Mouse (Mus musculus): ENCODE results near the gene Mrpl3.
"Not testable (repeated sequence)": the region's sequence is repeated elsewhere in the genome, so short reads cannot be mapped to it uniquely, and the experiment has no call there.

Mrpl3 gene

DNA sequence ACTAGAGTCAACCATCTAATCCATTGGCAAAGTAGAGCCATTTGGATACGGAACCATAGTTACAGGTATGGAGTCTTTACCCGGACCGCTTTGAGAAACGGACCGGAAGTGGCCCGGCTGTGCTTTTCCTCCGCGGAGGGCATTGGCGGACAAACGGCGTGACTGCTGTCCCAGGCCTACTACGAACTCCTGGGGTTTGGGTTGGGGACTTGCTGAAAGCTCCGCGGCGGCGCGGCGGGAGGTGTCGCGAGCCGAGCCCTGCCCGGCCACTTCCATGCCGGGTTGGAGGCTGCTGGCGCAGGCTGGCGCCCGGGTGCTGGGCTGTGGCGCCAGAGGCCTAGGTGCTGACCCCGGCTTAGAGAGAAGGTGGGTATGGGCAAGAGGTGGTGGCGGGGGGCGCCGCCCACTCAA is at the start of gene Mrpl3:
Gene Mrpl3 (plus strand): TSS at position 93 of the 411 bp plus-strand sequence.
- DNase-seq (ENCODE audit: low spot score in 2 of 2), result peak; percentile 78 to 80

DNA sequence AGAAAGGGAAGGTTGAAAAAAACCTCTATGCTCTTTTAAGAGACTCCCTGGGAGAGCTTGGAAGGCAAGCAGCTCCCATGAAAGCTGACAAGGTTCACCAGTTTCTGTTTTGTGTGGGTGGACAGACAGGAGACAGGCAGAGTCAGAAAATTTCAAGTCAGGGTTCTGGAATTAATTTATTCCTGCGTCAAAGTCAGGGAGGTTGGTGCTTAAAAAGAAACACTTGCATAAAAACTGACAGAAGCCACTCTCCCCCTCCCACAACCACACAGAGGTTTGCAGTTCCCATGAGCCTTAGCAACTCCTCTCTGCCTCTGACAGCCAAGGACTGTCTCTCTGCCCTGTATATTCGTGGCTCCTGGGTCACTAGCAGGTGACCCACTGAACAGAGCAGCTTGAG is 42.3 kb upstream of the Mrpl3 start:
- DNase-seq (ENCODE audit: low spot score in 2 of 2), result no peak

DNA sequence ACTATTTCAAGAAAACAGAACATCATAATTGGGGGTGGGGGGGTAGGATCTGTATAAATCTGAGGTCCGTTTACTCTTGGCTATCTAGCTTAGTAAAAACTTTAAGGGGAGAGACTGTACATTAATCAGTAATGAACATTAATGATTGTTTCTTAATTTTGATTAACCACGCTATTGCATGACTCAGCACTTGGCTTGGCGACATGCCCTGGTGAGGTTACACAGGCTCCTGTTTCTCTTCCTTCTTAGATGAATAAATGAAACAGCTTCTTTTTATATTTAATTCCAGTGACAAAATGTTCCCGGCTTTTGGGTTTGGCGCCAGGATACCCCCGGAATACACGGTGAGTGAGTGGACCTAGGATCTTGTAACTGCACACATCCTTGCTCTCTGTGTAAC is 34.9 kb upstream of the Mrpl3 start:
- DNase-seq (ENCODE audit: low spot score in 2 of 2), result no peak

DNA sequence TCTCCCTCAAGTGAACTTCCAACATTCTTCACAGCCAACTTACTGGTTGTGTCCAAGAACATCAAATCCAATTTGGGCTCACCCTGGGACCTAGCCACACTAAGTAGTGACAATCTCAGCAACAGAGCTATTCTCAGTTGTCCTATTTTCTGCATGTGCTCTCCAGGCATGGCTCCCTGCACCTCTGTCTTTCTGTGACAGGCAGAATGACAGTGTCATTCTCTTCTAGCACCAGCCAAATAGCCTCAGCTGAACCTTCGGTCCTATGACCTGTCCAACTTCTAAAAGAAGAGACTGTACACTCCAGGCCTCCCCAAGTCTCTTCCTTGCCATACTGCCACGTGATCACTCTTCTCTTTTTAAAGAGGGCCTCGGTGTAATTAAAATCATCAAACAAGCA is 24.7 kb upstream of the Mrpl3 start:
- DNase-seq (ENCODE audit: low spot score in 2 of 2), result no peak

DNA sequence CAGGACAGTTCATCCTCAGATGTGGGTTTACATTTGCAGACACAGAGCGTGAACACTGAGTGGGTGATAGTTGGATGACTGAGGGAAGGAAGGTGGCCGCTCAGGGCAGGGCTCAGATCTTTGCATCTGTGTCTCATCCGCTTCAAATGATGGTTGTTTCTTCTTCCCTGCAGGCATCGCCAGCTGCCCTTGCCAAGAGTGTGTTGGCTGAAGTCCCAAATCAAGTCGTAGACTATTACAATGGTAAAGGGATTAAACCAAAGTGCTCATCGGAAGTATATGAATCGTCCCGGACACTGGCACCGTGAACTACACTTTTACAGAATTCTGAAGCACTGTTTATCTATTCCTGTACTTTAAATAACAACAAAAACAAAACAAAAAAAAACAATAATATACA is 20.5 kb upstream of the Mrpl3 start:
- no peak for DNase-seq (ENCODE audit: low spot score in 2 of 2)

DNA sequence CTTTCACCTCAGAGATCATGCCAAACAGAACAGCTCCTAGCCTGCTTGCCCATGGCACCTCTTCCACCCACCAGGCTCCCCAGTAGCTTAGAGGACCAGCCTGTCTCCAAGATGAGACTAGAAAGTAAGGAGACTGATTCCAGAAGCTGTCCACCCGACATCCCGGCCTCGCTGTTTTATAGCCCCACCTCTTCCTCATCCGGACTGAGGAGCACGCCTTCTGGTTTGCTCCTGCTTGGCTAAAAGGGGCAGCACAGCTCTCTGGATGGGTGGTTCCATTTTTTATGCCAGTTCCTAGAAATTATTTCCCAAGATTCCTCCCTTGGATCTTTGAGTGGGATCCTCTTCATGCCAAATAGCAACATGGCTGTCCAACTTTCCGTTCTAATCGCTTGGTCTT is 19.4 kb upstream of the Mrpl3 start:
- DNase-seq (ENCODE audit: low spot score in 2 of 2), result no peak

DNA sequence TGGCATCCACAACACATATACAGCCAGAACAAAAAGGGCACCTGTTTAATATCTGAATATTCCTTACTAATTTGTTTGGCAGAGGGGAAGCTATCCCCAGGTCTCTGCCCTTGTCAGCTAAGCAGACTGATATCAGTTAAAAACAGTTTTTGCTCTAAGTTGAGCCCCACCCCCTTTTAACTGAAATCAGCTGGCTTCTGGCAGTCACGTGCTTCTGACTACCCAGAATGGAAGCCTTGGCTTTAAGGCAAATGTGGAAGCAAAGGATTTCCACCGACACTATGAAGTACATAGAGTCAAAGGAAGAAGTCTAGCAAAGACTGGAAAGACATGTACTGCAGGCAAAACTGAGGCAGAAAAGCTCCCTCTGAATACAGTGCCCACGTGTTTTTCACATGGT is 15.2 kb upstream of the Mrpl3 start:
- DNase-seq (ENCODE audit: low spot score in 2 of 2), result no peak

DNA sequence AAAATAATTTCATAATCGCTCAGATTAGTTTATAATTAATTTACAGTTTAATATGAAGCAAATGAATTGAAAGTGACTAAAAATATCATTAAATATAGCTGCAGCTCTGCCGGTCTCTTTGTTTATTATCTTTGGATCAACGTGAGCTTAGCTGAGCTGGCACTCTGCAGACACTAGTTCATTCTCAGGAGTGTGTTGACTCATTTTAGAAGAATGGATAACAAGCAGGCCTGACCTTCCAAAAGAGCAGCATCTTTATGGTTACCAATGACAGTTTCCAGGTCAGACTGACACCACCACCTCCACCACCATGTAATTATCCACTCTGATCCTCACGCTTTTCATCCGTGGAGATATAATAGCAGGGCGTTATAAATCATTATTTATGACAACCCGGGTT is 7.0 kb upstream of the Mrpl3 start:
- no peak for DNase-seq (ENCODE audit: low spot score in 2 of 2)

DNA sequence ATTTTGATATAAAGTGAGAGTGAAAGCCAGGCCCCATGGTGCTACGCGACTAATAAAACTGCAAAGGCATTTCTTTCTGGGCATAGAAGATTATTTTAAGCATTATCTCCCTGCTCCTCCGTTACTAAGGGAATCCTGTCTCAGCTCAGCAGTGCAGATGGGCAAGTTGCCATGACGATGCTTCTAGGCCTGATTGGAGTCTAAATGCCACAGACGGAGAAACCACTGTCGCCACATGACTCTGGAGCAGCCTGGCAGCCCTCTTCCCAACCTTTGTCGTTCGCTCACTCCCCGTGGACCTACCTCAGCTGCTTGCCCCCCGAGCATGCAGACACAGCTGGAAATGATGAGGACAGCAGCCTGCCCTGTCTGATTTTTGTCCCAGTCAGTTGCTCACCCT is 4.7 kb upstream of the Mrpl3 start:
- DNase-seq (ENCODE audit: low spot score in 2 of 2), result no peak

DNA sequence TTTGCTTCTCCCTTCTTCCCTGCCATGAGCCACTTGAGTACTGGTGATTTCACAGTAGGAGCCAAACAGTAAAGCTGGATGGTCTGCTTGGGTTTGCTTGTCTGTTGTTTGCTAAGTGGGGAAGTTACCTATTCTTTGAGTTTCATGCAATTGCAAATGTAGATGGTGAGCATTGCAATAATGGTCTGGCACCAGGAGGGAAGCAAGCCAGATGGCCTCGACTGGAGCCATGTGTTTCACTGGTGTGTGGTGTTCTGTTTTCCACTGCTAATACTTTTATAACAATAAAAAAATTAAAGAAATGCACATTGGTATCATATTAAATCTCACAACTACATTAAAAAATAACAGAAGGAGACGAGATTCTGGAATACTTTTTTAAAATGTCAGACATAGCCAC is 3.4 kb upstream of the Mrpl3 start:
- DNase-seq (ENCODE audit: low spot score in 2 of 2), result no peak

DNA sequence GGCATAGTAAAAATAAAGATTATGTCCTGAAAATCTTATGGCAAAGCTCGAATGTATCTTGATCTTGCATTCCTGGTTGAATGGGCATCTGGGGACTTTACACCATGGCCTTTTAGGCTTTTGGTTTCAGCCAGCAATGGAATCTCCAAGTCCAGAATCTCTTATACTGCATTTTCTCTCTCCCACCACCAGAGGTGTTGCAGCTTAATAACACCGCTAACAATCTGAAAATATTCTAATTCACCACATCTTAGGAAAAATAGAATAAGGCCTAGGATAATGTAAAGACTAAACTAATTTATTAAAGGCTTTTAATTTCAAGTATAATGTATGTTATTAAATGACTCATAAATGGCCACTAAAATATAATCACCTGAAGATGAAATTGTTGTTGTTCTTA is 2.8 kb upstream of the Mrpl3 start:
- no peak for DNase-seq (ENCODE audit: low spot score in 2 of 2)

DNA sequence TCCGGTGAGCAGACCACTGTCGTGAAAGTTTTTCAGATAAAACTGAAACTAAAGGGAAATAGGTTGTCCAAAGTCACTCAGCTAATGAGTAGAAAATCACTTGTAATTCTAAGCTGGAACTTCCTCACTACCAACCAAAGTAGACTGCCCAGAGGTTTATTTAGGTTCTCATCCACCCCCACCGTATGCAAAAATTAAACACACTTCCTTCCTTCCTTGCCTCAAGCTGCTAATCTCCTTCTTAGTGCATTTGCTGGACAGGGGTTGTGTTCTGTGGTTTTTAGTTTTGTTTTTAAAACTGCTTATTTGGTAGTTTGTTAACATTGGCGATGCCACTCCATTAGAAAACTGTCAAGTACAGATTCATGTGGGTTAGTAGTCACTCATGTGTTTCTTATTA is 773 bp downstream of the Mrpl3 start:
- DNase-seq (ENCODE audit: low spot score in 2 of 2), result no peak

DNA sequence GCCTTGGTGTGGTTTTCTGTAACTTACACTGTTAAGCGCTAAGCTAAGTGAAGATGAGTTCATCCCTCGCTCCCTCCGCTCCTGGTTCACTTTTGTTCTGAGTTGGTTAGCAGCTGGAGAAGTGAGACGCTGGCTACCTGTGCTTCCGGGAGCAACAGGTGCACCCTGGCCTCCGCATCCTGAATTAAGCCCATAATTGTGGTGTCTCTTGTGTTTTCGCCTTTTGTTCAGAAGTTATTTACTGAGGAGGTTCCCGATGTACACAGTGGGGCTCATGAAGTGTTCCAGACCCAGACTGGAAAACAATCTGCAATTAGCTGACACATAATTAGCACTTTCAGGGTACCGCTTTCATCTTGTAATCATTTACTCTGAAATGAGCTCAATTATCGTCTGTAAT is 16.1 kb downstream of the Mrpl3 start:
- no peak for DNase-seq (ENCODE audit: low spot score in 2 of 2)

DNA sequence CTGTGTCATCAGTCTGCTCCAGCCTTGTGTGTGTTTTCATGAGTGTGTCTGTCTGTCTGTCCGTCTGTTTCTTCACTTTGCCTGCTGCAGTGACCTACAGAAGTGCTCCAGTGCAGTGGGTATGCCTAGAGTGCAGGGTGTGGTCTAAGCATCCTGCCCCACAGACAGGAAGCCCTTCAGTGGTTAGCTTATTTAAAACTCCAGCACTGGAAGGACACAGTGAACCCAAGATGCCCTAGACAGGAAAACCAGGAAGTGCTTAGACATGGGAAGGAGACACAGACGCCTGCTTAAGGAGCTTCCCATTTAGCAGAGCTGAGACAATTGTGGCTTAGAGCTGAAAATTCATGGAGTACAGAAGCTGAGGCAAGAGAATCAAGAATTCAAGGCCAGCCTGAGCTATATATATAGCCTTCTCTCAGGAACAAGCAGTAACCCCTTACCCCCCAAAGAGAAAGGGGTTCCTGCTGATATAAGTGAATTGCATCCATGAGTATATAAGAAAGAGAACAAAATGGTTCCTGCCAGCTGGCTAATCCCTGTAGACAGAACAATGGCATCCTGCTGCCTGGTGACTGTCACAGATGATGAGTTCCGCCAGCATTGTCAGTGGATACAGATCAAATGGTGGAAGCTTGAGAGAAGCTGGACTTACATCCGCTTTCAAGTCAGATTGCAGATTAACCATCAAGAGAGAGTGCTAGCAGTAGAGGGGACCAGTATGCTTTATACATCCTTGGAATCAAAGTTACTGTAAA is 20.1 kb downstream of the Mrpl3 start:
- DNase-seq (ENCODE audit: low spot score in 2 of 2), result no peak

DNA sequence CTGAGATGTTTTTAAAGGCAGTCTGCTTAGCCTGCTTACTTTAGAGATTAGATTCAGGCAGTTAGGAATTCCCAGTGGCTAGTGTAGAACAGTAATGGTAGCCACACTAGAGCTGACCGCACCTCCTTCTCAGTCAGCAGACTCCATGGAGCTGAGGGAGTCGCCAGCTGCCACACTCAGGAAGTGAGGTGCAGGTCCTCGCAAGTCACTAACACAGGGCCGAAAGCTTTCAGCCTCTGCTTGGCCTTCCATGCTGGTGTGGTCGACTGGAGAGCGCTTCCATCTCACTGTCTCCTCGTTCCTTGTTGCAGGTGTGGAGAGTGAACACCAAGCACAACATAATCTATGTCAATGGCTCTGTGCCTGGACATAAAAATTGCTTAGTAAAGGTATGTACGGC is 21.8 kb downstream of the Mrpl3 start:
- no peak for DNase-seq (ENCODE audit: low spot score in 2 of 2)

DNA sequence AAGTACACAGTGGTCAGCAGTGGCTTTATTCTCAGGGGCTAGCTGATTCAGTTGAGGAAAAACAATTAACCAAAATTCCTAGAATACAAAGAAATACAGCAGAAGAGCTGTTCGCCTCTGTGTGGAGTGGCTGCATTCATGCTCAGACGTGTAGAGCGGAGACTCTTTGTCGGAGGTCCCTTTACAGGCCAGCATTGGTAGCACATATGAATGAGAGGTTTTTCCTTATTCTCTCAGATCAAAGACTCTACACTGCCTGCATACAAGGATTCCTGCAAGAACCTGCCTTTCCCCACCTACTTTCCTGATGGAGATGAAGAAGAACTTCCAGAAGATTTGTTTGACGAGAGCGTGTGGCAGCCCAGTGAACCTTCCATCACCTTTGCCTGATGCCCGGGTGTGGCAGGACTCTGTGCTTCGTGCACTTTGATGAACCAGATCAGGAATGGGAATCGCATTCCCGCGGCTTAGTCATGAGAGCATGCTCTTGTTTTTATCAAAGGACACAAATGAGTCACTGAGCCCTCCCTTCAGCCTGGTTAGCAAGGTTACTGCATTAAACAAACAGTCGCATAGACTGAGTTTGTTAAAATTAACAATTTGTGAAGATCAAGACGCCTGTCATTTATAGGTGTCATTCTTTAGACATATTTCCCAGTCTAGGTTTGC is 23.9 kb downstream of the Mrpl3 start:
- DNase-seq (ENCODE audit: low spot score in 2 of 2), result no peak

DNA sequence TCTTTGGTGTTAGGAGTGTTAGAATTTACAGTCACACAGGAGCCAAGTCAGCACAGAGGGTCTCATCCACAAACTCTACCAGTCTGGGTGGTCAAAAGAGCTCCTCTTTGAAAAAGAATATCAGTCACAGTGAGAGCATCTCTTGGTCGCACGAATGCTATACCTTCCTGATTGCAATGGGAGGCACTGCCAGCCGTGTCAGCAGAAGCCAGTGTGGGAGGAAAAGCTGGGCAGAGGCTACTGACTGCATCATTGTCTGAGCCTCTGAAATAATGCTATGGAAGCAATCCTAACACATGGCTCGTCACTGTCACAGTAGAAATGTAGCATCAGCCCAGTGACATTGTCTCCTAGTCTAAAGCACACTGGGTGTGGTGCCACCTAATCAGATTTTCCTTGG is 25.4 kb downstream of the Mrpl3 start:
- peak in 1 of 2 experiments; percentile 7 for DNase-seq (ENCODE audit: low spot score in 2 of 2)

DNA sequence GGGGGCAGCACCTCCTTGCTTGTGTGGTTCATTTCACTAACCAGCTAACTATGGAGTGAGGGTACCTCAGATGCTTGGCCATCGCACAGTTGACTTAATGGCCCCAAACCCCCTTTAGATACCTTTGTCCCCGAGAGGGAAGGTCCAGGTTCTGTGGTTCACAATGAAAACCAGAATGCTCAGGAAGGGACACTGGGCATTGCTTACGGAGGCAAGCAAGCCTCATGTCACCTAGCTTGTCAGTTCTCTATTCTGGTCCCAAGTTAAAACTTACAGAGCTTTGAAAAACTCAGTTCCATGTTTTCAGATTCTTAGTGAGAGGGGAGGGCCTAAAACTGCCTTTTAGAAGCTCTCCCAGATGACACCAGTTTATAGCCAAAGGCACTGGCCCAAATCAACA is 27.2 kb downstream of the Mrpl3 start:
- DNase-seq (ENCODE audit: low spot score in 2 of 2), result no peak

DNA sequence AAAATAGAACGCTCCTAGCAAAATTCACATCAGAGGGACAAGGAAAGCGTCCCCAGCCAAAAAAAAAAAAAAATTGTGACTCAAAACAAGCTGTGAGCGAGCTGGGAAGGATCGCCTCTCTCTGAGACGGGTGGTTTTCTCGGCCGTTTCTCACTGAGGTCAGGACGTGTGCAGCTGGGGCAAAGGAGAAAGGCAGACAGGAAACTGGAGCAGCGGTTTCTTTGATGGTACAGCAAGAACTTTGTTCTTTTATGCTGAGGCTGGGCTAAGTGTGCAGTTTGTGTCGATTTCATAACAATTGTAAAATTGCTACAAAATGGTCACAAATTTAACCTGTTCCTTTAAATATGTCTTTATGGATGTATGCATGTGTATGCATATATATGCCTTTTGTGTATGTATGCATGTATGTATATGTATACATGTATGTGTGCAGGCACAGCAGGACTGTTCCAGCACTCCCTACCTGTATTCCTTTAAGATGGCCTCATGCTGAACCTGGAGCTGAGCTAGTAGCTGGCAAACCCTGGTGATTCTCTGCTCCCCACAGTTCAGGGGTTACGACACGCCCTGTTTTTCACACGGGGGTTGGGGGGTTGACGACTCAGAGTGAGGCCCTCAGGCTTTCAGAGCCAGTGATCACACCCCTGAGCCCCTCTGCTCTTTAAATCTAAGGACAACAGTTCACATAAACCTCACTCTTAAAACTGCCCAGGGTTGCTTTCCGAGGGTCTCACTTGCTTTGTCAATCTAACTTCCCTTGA is 48.0 kb downstream of the Mrpl3 start:
- DNase-seq (ENCODE audit: low spot score in 2 of 2), result no peak

DNA sequence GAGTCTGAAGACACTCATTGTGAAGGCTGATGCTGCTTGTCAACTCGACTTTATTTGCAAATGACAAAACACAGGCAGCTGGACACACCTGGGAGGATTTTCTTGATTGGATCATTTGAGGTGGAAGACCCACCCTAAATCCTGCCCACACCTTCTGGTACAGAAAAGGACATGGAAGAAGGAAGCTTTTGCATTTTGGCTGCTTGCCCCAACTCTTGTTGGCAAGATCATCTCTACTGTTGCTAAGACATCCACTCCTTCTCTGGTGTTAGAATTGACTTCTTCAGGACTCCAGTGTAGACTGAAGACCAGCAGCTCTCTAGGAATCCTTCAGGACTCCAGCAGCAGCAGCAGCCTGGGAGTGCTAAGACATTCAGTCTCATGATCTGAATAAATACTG is 48.9 kb downstream of the Mrpl3 start:
- DNase-seq (ENCODE audit: low spot score in 2 of 2), result no peak

DNA sequence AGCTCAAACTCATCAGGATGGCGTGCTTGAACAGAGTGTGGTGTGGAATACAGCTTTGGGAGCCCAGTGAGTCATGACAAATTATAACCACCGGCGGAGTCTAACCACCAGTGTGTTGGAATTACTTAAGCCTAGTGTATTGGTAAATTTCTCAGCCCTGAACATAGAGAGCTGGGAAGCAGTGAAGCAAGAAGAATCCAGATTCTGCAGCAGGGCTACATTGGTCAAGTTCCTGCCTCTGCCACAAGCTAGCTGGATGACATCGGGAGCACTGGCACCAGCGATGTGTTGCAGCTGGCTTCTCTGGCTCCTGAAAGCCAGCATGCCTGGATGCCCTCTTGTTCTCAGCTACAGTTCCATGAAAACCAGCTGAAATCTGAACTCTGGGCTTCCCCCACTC is 50.9 kb downstream of the Mrpl3 start:
- no peak for DNase-seq (ENCODE audit: low spot score in 2 of 2)

DNA sequence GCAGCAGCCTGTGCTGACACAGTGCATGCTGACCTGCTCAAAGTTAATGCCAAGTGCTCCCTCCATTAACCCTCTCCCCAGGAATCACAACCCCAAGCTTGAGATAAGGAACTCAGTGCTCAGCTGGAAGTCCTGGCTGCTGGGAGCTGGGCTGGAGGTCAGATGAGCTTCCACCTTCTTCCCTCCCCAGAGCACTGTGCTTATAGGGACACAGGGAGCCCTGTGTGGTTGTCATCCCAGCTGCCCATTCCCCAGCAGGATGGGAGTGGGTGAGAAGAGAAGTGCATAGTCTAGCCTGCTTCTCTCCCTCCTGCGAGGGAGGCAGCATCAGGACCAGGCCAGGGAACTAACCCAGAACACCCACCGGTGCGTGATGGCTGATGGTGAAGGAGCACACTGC is 72.2 kb downstream of the Mrpl3 start:
- not testable (repeated sequence) for DNase-seq (ENCODE audit: low spot score in 2 of 2)

Data from spleen, postnatal 10 days (tissue).